Mouse (Mus musculus): ENCODE measurements around the gene Cadm2.

Gene Cadm2

DNA sequence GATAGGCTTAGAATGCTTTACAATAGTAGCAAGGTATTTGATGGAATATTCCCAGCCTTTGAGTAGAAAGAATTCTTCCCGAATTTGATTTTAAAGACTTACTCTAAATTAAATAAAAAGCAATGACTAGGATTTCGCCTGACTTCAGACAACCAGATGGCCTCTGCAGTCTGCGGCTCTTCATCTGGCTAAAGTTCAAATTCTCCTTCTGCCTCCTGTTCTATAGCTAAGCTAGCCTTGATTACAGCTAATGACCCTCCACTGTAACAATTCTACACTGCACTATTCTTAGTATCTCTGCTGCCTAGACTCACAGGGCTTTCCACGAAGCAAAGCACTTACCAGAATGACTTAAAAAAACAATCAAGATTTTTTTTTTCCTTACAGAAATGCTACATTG lies 495.9 kb downstream of the Cadm2 start:
- no peak for DNase-seq (ENCODE audit: low spot score)

DNA sequence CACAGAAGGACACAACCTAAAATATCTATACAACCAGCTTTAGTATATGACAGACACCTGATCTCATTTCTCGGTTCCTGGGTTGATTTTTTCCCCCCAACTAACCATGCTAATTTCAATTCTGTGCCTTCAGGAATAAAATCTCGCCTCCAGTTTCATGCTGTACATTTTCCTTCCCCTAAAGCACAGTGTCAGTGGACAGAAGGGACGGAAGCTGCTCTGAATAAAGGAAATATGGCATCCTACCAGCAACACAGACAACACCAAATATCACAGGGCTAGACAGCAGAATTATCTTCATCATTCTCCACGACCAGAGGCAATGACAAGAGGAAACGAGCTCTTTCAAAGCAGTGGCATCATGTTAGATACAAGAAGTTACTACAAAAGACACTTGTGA lies 498.2 kb downstream of the Cadm2 start:
- DNase-seq (ENCODE audit: low spot score) = no peak

DNA sequence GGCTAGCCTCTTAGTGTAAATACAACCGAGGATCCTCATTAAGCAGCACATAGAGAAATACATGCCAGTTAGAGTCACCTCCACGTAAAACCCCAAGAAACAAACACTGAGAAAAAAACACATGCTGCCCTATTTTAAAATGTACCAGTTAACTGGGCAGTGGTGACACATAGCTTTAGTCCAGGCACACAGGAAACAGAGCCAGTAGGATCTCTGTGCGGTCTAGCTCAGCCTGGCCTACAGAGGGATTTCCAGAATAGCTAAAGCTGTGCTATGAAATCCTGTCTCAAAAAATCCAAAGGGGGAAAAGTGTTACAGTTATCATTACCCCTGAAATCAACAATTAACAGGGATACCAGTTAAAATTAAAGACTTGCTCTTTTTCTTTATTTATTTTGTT lies 498.9 kb downstream of the Cadm2 start:
- DNase-seq (ENCODE audit: low spot score) = no peak

DNA sequence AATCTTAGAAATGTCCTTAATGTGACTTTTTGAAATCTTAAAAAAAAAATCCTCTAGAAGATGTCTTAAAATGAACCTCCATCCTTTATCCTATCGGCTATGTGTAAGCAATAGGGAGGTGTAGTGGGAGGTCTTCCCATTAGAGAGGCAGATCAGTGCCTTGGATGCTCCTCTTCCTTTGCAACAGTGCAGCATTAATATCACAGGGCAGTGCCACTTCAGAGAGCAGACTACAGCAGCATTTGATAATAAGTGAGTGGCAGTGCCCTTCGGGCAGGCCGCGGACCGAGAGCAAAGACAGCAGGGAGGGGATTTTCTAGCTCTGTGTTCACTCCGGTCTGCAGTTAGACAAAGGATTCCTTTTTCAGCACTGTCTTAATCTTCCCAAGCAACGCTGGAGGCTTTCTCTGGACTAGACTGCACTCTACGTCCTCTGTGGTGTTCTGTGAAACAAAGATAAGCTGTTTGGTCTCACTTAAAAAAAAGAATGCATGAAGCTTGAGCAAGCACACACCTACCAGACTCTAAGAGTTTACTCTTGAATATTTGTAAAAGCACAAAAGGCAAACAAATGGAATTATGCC lies 514.1 kb downstream of the Cadm2 start:
- no peak for DNase-seq (ENCODE audit: low spot score)

DNA sequence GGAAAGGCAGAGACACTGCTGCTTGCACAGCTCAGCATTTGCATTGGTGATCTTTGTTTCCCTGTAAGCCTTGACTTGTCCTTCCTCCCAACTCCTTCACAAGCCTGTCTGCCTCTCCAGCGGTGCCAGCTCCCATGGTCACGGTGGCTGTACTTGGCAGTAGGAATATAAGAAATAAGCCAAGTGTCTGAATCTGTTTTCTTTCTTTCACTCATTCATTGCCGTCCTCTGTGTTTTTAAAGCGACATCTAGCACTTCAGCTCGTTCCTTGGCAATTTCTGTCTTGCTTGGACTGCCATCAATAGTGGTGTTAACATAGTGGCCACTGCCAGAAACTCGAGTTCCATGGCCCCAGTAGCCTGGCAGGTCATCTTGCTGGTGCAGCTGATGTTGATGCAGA lies 524.0 kb downstream of the Cadm2 start:
- DNase-seq (ENCODE audit: low spot score) = no peak

DNA sequence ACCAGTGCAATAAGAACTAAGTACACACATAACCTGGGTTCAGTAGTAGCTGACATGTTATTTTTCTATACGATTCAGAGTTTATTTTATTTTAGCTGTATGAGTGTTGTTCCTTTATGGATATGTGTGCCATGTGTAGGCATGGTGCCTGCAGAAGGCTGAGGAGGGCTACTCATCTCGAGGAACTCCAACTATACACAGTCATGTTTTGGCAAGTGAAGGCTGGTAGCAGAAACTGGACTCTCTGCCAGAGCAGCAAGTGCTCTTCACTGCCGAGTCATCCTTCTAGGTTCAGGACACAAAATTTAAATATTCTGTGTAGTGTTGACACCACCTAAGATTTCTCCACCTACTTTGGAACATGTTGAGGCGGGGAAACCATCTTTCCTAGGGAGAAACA lies 524.8 kb downstream of the Cadm2 start:
- DNase-seq (ENCODE audit: low spot score) = no peak

DNA sequence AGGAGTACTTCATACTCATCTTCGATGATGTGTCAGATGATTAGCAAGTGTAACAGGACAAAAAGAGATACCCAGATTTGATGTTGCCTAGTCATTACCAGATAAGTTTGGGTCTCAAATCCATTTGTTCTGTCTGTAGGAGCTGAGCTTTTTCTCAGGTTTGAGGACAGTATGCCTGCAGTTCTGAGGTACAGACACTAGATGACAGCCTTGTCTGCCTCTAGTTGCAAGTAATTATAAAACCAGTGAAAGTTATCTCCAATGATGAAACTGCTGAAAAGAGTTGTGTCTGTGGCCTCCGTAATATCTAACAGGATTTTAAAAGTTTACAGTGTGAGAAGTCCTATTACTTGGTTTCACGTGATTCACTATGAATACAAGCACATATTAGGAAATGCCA lies 531.0 kb downstream of the Cadm2 start:
- DNase-seq (ENCODE audit: low spot score) = no peak

DNA sequence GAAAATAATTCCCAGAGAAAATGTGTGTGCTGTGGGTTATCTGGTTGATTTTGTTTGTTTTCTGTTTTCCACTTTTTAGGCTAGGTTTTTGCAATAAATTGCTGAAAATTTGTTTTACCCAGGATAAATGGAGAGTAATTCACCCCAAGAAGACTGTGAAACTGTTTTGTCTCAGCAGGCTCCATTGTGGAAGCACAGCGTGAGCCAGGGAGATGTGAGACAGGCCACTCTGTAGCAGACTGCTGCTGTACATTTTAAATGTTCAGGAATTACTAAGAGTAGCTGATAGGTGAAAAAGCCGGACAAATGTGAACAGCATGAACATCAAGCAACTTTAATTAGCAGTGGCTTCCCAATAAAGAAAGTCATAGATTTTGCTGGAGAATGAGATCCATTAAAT lies 541.4 kb downstream of the Cadm2 start:
- DNase-seq (ENCODE audit: low spot score) = no peak

DNA sequence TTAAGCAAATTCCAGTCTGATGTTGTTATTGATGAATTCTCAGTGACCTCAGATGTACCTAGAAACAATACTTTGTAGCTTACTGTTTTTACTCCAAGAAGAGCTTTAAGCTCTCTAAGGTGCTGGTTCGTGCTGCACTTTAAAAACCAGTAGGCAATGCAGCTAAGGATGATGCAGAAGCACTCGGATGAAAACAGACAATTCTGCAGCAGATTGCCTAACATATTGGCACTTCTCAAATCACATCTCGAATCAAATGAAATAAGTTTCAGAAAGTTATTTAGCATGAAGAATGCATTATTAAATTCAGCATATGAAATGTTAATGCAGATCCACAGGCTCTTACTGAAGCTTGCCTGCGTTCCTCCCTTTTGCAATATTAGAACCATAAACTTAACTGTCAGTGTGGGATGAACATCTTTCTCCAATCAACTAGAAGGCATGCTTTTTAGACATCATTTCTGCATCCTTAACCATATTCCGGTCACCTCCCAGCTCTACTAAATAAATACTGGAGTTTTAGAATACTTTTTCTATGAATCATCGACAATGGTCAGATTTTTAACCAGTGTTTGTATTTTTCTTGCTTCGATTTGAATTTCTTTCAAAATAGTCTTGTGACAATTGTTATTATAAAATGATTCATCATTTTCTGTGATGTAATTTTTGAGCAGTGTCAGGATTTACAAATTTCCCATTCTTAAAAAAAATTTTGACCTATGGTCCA lies 544.4 kb downstream of the Cadm2 start:
- DNase-seq (ENCODE audit: low spot score) = no peak

DNA sequence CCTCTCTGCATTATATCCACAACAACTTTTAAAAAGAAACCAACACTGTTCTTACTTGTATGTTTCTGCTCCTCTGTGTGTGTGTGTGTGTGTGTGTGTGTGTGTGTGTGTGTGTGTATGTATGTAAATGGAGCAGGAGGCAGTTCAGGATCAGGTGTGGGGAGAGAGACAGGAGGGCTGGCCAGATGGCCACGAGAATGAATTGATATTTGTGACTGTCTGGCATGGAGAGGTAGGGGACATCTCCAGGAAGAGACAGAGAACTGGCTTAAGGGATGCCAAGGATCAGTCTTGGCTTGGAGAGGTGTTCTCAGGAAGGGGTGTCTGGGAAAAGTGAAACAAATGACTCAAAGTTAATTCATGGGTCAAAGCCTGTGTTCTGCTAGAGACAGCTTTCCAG lies 552.2 kb downstream of the Cadm2 start:
- no peak for DNase-seq (ENCODE audit: low spot score)

DNA sequence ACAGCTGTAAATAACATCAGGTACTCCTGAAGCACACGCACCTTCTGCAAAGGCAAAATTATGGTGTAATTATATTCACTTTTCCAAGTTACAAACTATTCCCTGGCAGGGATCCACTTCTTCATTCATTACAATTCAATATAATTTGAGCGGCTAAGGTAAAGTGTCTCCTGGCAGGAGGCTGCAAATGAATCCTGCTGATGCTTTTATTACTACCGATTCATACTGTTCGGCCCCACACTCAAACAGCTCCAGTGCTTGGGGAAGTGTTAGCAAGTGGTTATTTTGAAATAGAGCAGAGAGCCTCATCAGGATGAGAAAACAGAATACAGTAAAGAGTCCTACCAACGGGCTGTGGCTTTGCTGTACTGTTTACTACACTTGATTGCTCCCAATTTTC lies 589.8 kb downstream of the Cadm2 start:
- no peak for DNase-seq (ENCODE audit: low spot score)

DNA sequence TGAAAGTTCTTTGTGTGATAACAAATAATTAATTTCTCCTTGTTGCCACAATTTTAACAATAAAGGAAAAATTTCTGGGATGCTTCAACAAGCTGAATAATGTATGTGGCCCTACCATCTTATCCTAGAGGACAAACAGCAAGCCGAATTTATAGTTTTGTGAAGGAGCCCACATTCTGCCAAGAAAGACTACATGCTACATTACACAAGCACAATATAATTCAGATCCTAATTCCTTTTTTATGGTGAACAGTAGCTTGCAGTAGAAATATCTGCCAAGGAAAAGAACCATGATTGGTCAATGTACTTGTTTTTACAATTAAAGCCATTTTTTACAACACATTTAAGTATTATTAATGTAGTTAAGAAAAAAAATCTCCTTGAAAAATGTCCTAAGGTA lies 600.9 kb downstream of the Cadm2 start:
- DNase-seq (ENCODE audit: low spot score) = no peak

DNA sequence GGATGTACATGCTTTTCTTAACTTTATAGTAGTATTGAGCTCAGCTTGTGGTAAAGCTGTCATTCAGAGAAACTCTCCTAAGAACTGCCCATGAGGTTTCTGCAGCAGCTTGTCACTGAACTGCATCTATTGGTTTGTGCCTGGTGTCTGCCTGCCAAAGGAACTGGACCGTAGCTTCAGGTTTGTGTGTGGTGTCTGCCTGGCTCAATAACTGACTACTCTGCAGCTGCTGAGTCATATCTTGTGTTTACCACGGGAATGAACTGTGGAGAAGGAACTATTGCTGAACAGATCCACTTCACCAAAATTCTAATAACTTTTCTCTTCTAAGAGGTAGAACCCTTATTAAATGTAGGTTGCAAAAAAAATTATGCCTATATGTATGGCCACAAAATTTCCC lies 603.0 kb downstream of the Cadm2 start:
- no peak for DNase-seq (ENCODE audit: low spot score)

DNA sequence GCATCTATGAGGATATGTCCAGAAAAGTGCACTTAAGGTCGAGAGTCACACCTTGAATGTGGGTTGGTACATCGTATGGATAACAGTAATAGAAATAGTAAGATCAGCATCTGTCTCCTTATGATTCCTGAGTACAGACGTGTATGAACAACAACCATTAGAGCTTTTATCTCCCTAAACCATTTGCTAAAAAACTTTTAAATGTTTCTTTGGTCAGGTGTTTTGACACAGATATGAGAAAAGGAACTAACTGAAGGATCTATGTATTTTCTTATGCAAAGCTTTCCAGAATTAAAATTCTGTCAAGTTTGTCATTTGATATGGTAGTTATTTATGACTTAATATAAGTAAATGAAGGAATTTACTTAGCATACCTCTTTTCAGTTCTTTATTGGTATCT lies 617.5 kb downstream of the Cadm2 start:
- no peak for DNase-seq (ENCODE audit: low spot score)

DNA sequence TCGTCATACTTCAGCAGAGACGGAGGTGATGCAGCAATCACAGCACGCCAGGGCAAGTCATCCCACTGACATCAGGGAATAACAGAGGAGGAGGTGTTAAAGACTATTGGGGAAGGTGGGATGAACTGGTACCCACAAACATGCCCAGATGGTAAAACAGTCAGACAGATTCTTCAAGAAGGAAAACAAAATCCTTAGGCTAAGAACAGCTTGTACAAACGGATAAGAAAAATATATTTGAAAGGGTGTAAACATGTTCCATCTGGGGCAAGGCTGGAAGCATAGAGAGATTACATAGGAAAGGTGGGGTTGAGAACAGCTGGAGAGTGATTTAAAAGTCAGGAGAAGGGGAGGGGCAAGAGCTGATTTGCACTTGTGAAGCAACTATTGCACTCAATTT lies 619.0 kb downstream of the Cadm2 start:
- DNase-seq (ENCODE audit: low spot score) = no peak

DNA sequence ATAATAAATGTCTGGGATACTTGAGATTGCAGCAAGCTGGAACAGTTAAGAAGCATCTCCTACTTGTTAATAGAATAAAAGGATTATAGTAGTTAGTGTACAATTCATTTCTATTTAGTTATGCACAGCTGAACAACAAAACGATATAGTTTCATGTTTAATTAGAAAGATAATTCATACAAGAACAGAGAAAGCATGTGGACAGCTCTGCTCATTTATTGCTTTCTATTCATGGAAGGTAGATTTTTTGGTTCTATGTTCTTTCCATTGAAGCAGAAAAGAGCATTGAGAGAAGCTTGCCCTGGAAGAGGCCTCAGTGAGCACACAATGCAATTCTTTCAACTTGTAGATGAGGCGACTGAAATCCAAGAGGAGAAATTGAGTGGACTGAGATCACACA lies 623.2 kb downstream of the Cadm2 start:
- DNase-seq (ENCODE audit: low spot score) = no peak

DNA sequence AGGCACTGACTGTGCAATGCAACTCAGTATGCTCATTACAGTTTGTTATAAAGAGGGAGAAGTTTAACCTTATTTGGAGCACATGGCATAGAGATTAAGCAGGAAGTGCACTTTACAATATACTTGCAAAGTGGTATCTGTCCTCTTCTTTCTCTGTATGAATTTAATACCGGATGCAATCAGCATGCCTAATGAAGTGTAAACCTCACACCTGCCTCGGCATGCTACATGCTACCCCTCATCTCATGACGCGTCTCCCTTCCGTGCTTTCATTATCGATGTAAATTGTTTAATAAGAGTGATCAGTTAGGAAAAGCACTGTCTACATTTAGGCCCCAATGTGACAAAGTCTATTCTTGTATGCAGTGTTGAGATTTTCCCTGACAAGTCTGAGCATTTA lies 633.0 kb downstream of the Cadm2 start:
- no peak for DNase-seq (ENCODE audit: low spot score)

DNA sequence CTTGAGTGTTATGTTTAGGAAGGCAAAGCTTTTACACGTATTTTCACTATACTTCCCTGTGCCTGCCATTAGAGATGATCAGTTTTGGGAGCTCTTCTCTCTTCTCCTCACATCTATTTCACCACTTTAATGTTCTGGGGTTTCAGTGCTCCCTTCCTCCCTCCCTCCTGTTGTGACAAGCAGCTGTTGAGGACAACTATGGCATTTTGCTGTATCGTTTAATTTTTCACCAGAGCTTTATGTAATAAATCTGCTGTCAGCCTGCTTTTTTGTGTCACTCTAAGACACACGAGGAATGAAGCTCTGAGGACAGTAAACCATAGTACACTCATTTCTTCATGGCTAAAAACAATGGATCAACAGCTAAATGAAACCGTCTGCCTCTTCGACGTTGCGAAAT lies 633.8 kb downstream of the Cadm2 start:
- DNase-seq (ENCODE audit: low spot score) = no peak

DNA sequence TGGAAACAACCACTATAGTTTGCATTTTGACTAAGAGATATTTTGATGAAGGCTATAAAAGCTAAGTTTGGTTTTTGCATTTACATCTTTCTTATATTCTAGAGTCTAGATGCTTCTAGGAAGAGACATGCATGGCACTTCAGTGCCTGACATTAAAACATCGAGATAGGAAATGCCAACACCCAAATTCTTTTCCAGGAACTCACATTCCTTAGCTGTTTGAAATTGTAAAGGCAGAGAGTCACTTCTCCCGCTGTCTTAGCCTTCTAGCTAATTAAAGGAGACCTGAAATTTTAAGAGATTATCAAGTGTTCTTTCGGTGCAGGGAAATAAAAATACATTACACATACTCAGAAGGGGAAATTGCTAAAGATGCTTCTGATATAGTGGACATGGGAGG lies 649.8 kb downstream of the Cadm2 start:
- no peak for DNase-seq (ENCODE audit: low spot score)

DNA sequence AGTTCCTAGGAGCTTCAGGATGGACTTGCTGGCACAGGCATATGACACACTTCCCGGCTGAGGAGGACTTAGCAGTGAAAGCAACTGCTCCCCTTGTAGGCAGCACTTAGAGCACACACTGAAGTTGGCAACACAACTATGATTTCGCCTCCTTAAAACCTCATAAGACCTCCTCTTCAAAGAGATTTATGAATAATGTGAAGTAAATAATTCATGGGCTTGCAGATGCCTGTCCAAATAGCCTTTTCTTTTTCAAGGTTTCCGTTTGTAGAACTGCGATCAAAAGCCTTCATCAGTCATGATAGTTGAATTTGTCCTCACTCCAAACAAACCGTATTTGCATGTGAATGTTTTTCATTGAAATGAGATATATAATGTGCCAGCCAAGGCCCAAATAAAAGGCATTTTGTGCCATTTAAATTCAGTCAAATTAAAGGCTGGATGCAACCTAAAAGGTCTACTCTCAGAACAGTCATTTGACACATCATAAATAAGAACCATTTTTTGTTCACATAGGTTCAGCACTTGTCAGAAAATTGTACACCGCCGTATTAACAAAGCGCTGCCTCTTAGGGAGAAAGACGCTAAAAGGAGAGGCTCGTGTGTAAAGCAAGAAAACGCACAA lies 651.1 kb downstream of the Cadm2 start:
- DNase-seq (ENCODE audit: low spot score) = no peak

DNA sequence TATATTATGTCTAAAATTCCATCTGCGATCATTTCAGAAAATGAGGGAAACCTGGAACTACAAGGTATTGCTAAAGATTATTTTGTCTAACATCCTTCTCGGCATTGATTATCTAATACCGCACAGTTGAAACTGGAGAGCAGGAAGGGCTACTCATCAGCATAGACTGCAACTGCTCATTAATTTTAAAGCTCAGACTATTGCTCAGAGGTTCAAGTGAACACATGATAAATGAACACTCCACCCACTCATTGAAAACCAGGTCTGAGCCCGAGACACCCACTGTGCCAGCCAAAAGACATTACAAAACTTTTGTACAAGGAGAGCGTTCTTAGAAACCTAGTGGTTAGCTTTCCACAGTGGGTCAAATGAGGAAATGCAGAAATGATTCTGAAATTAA lies 652.4 kb downstream of the Cadm2 start:
- DNase-seq (ENCODE audit: low spot score) = no peak

DNA sequence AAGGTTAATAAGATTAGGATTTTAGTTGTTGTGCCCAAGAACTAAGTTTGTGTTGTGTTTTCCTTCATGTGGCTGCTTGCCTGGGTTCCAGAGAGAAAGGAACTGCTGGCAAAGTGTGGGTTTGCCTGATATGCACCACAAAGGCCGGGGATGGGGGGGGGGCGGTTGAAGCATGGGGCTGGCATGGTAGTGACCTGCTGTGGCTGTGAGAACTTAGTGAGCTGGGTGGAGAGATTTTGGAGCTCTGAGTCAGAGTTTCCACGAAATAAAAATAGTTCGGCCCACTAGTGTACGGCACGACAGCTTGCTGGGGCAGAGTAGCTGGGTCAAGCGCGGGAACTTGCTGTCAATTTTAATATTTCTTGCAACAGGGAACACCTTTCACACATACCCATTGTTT lies 653.0 kb downstream of the Cadm2 start:
- DNase-seq (ENCODE audit: low spot score) = no peak

DNA sequence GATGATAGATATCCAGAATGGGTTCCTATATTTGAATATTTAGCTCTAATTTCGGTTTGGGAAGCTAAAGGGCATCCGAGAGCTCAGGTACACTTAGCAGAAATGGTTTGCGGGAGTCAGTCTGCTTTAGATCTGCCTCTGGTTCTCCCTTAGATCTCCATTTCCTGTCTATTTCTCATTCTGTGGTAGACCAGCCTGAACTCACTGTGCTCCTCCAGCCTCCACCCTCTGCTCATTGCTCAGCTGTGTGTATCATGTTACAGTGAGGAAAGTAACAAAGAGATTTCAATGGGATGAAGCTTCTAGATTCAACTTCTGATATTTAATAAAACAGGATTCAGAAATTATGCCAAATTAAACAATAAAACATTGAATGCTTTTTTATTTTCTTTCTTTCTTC lies 661.6 kb downstream of the Cadm2 start:
- DNase-seq (ENCODE audit: low spot score) = no peak

DNA sequence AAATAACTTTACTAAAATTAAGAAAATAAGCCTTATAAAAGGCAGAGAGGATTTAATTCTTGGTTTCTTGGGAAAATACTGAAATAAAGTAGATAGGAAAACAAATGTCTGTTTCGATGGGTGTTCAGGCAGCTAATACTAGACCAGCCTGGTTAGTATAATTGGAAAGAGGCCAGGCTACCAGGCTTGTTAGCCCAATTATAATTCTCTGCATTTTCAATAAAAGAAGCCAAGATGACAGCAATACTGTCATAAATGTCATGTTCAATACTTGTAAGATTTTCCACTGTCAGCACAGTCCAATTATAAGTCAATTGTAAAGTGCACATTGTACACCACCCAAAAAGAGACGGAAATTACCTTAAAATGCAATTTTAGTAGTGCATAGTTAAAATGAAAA lies 664.8 kb downstream of the Cadm2 start:
- DNase-seq (ENCODE audit: low spot score) = no peak
